Mouse (Mus musculus) B cell, adult 2 months (primary cell): Measurements from ENCODE around the gene Uqcrq.

Experiments
- DNase-seq, 2 experiments: peaks; one replicate each; pipeline ENCODE4 v3.0.0; 2022

Uqcrq gene

DNA sequence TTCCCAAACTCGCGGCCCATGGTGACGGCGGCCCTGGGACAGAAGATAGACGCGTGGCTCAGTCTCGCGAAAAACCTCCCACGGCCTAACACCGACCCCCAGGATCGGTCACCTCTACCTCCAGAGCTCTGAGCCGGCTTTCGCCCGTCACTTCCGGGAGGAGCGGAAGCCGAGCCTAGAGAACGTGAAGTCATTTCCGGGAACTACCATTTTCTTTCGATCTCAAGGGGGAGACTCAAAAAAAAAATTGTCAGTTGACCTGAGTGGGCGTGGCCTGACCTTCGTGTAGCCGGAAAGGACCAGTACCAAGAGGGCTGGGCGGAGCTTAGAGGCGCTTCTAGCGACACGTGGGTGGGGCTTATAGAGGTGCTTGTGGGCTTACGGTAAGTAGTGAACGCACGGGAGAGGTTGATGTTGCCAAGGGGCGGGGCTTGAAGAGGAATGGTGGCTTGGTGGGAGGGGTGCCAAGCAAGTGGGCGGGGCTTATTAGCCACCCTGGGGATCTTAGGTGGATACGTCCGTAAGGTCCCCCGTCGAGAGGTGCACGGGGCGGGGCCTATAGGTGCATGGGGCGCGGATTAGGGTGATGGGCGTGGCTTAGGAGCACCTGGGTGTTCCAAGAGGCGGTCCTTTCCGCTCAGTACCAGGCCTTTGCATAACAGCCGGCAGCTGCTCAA, at the start of gene Uqcrq, which contains the start of gene Gdf9:
Uqcrq (minus strand) TSS at position 162 of the 677 bp plus-strand sequence.
Gdf9 (plus strand) TSS at position 354 of the 677 bp plus-strand sequence.
- peak; percentile 99 to 100 for DNase-seq

- peak in 1 of 2 experiments; percentile 22 for DNase-seq
Measured at GRCm38 (mm10) chr11:53479783-53480301, 49.2 kb upstream of the Uqcrq start, which contains the start of the genes Gm9945 and Sowaha. TSS of gene Gm9945 (plus strand) at chr11:53480166. TSS of gene Sowaha (minus strand) at chr11:53480274.

DNA sequence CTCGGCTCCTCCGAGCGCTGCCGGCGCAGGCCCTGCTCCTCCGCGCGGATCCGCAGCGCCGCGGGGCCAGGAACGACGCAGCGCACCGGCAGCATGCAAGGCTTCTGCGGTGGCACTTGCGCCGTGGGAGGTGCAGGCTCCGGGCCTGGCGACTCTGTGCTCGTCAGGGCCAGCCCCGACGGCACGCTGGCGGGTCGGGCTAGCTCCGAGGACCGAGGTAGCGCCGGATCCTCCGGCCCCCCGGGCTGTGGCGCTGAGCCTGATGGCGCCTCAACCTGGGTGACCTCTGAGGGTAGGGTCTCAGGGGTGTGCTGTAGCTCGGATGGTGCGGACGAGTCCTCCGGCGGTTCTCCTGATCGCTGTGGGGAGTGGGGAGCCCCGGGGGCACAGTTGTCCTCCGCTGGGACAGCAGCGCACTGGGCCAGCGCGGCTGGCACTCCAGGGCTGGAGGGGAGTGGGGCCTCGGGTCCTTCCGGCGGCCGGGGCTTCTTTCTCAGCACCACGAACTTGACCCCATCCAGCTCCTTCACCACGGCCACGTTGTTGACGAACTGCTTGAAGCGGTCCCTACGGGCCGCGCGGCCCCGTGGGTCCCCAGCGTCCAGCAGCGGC, 48.6 kb upstream of the Uqcrq start:
- no peak for DNase-seq

DNA sequence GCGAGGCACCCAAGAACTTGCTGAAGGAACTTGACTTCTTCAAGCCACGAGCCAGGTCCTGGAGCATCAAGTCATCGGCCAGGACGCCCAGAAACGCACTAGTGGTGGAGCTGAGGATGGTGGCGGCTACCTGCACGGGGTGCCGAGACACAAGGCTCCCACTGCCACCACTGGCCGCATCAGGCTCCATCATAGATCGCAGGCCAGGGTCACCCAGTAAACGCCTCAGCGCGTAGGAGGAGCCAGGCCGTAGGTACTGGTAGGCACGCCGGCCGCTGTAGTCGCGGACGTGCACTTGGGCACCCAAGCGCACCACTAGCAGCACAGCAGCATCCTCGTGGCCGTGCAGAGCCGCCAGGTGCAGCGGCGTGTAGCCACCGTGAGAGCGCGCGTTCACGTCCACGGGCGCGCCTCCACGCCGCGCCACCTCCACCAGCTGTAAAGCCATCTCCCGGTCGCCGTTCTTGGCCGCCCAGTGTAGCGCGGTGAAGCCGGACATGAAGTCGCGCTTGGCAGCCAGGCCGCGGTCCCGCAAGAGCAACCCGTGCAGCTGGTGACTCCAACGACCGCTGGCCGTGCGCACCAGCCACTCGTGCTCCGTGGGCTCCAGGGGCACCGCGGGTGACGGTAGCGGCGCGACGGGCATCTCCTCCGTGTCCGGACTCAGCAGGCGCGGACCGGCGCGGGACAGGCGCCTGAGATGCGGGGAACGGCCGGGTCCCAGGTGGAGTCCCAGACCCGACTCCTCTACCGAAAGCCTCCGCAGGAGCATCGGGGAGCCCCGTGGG, 47.9 kb upstream of the Uqcrq start:
- no peak for DNase-seq

DNA sequence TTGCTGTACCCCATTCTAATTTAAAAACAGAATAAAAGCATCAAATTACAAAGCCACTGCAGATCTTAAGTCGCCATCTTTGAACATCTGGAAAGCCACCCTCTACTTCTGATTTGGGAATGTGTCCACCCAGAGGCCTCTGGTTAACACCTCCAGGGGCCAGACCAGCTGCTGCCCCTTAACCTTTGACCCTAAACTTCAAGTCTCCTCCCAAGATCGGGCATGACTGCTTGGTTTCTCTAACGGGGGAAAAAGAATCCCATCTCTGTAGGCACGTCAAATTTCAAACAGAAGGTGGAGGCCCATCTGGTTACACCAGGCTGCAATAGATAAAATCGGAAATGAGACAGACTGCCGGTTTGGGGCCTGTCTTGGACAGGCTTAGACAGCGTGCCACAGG, 47.2 kb upstream of the Uqcrq start:
- DNase-seq = no peak

DNA sequence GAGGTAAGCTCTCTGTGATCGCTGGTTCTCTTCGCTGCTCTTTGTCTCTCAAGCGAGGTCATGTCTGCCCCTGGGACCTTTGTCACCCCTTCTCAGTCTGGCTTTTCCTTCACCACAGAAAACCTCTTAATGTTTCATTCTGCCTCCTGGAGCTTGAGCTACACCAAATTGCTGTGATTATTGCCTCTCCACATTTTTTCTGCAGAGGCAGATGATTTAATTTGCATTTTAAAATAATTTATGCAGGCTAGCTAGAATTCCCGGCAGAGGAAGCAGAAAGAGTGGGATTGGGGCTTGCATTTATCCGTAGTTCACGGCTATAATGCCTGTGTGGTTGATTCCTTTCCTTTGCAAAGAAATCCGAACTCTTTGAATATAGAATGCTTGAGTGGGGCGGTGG, 45.0 kb upstream of the Uqcrq start:
- no peak for DNase-seq

DNA sequence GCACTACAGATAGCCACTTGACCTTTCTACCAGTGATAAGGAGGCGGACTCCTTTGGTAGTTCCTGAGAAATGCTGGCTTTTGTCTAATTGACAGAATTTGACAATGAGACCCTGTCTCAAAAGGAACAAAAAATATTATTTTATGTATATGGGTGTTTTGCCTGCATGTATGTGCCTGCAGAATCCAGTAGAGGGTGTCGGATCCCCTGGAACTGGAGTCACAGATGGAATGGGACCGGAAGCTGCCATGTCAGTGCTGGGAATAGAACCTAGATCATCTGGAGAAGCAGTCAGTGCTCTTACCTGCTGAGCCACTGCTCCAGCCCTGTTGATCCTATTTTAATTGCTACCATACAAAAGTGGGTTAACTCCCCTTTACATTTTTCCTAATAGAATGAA, 42.1 kb upstream of the Uqcrq start:
- DNase-seq = no peak

DNA sequence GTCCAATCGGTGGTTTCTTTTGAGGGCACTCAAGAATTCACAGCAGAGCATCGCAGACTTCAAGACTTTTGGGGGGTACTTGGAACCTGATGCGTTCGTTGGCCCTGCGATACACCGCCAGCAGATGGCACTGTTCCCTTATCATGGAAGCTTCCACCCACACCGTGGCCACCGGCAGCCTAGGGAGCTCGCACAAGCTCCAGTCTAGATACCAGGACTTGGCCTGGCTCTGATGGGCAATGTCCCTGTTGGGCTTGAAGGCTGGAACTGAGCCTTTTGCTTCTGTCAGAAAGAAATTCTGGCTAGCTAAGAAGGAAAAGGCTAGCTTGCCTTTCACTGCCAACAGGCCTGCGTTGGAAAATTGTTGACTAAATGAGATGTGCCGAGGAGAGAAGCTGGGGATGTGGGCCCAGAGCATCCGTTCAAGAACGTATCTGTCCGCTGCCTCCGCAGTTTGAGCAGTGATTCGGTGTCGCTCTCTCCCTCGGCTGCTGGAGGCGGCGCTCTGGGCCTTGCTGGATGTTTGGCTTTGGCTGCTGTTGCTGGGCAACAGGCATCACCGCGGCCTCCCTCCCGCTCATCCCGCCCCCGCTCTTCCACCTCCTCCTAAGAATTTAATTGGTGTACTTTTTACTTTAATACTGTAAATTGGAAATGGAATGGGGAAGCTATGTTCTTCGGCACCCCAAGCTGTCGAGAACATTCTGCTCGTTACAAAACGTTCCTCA, 39.5 kb upstream of the Uqcrq start, which contains the start of gene Gm9837:
Gm9837 (minus strand) TSS at position 512 of the 728 bp plus-strand sequence.
- DNase-seq = peak; percentile 86

DNA sequence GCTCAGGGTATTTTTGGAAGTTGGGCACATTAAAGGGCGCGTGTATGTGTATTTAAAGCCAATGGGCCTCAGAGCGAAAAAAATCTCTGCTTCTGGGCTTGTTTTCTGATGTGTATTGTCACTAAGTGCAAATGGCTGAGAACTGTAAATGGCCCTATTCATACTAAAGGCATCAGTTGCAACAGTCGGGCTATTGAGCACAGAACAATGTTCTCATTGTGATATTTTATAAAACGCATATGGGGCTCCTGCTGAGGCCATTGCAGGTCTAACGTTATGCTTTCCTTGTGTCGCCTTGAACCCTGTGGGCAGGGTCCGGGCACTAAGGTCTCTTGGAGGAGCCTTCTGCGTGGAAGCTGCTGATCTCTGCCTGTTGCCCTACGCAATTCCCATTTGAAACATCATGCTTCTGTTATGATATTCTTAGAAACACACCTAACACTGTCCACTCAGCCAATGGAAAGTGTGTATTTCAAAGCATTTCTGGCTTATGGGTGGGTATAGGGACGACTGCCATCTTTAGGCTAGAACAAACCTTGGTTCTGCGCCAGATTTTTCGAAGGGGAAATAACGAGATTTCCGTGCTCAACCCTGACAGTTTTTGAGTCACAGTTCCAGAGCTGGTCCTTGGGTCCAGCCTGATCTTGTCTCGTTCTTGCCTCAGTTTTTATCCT, 38.8 kb upstream of the Uqcrq start:
- DNase-seq = no peak

- peak; percentile 33 to 36 for DNase-seq
Measured at GRCm38 (mm10) chr11:53466231-53466971, 35.8 kb upstream of the Uqcrq start.

DNA sequence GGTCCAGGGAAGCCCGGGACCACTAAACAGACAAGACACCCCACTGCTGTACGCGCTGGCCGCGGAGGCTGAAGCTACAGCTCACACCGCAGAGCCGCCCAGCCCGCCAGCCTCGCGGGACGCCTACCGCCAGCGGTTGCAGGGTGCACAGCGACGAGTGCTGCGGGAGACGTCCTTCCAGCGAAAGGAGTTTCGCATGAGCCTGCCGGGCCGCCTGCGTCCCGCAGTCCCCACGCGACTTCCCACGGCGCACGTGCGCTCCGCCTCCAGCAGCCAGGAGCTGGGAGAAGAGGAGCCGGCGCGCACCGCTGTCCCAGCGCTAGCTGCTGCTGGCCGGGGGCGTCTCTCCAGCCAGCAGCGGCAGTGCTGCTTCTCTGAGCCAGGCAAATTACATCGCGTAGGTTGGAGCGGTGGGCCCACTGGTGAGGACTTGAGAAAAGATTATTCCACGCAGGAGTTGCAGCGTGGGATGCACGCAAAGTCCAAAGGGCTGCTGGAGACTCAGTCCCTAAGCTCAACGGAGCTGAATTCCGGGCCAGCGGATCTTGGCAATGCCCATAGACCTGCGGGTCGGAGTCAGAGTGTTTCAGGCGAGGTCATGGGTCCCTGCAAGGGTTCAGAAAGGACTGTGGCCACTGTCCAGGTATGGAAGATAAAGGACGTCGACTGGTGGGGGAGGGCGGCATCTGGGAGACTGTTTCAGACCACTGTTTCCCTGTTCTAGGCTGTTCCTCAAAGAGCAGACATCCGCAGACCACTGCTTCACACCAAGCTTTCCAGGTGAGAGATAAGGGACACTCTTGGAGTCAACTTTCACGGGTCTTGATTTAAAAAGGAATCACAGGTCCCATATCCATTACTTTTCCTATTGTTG, 33.2 kb upstream of the Uqcrq start:
- DNase-seq = no peak

GRCm38 (mm10) chr11:53461727-53462126, 31.1 kb upstream of the Uqcrq start:
- DNase-seq = no peak

GRCm38 (mm10) chr11:53460192-53460591, 29.6 kb upstream of the Uqcrq start:
- no peak for DNase-seq

DNA sequence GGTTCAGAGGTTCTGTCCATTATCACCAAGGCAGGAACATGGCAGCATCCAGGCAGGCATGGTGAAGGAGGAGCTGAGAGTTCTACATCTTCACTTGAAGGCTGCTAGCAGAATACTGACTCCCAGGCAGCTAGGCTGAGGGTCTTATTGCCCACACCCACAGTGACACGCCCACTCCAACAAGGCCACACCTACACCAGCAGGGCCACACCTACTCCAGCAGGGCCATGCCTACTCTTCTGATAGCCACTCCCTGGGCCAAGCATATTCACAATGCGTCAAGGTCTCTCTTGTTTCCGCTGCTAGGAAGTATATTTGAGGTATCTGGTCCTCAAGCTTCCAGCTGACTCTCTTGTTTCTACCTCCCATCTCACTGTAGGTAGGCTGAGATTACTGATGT, 28.4 kb upstream of the Uqcrq start:
- DNase-seq = no peak

DNA sequence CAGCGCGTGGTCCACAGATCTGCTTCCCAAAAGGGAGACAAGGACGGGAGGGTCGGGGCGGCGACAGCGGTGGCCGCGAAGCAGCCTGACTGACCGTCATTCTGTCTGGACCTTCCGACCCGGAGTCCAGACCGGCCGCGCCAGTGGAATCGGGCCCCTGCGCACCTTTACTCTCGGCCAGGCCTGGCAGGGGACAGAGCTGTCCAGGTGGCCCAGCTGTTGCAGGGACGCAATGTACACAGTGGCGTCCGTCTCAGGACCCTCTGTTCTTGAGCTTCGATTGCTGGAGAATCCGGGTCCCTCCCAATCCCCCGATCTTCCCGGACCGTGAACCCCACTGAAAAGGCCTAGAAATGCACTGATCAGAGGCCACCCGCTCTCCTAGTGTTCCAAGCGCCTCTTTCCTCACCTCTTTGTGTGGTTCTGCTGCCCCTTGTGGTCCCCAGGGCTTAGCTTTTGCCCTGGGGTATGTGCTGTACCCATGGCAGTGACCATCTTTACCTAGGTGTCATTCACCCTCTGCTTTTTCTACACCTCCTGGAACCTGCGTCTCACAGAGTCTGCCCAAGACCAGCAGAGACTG, 26.8 kb upstream of the Uqcrq start:
- DNase-seq = peak in 1 of 2 experiments; percentile 13

- DNase-seq = no peak
Measured at GRCm38 (mm10) chr11:53456474-53457371, 26.1 kb upstream of the Uqcrq start, which contains the start of the genes Gm10447 and Shroom1. TSS of gene Gm10447 (minus strand) at chr11:53457110. TSS of gene Shroom1 (plus strand) at chr11:53457205.

GRCm38 (mm10) chr11:53453031-53453430, 22.4 kb upstream of the Uqcrq start:
- no peak for DNase-seq

DNA sequence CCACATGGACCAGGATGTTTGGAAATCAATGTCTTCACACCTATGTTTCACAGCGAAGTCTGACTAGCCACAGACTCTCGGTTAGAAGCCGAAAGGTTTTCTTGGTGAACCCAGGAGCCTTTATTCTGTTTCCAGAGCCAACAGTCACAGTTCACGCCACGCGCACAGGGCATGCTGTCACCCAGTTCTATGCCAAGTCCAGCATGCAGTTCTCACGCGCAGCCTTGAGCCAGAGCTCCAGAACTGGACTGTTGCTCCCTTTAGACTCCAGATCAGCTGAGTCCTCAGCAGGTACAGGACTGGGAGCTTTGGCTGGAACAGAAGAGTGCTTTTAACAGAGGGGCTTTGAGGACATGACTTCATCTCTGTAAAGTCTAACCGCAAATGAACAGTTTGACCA, 21.8 kb upstream of the Uqcrq start:
- DNase-seq = no peak

DNA sequence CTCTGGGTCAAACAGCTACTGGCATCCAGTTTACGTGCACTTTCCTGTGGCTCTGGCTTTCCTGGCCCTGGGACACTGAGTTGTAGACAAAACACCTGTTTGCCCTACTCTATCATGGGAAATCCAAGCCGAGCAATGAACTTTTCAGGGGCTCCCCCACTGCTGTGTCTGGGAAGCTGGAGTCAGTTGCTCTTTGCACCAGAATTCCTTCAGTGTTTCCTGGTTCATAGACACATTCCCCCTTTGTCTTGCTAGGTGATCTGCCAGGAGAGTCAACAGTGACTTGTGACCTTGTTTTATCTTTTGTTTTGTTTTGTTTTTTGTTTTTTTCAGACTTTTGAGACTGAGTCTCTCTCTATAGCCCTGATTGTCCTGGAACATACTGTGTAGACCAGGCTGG, 20.7 kb upstream of the Uqcrq start:
- no peak for DNase-seq
